Mouse (Mus musculus) hindbrain, embryonic 11.5 days (tissue): ENCODE results near the gene C4b. TPM values are rescaled to one million over a fixed set of nuclear protein-coding genes. Genes with fewer than 3 reads are reported as not detected.

ENCODE experiments used
- ATAC-seq: fragments of 200-750 bp; cut with Nextera tagmentation; 2 replicates; pipeline ENCODE4 v1.8.0; 2017; ENCODE audit warnings: mild to moderate bottlenecking, moderate TSS enrichment, moderate library complexity; ENCODE audit not compliant: low FRiP score
- DNase-seq: peaks from one replicate; pipeline ENCODE4 v3.0.0-alpha.2; 2015; ENCODE audit warnings: low spot score
- H3K27ac ChIP-seq: fragments of 300-500 bp; sonication (generic); 2 replicates; pipeline ENCODE4 v1.5.1; 2014; ENCODE audit warnings: mild to moderate bottlenecking, low read depth, low read length
- H3K27me3 ChIP-seq: fragments of 300-500 bp; sonication (generic); 2 replicates; pipeline ENCODE4 v1.6.1; 2014; ENCODE audit warnings: mild to moderate bottlenecking, low read length, moderate library complexity, mixed read lengths; ENCODE audit not compliant: control insufficient read depth, insufficient read depth
- H3K36me3 ChIP-seq: fragments of 300-500 bp; sonication (generic); 2 replicates; pipeline ENCODE4 v1.6.1; 2014; ENCODE audit warnings: mild to moderate bottlenecking, low read length, moderate library complexity, mixed read lengths; ENCODE audit not compliant: control insufficient read depth, insufficient read depth
- H3K4me1 ChIP-seq: fragments of 300-500 bp; sonication (generic); replicated peaks from 2 replicates; pipeline ENCODE4 v1.6.1; 2014; ENCODE audit warnings: low read length, mixed read lengths; ENCODE audit not compliant: control insufficient read depth, insufficient read depth
- H3K4me2 ChIP-seq: fragments of 300-500 bp; sonication (generic); replicated peaks from 2 replicates; pipeline ENCODE4 v1.6.1; 2014; ENCODE audit warnings: mild to moderate bottlenecking, low read depth, low read length
- H3K4me3 ChIP-seq: fragments of 300-500 bp; sonication (generic); 2 replicates; pipeline ENCODE4 v1.5.1; 2014; ENCODE audit warnings: low read depth, low read length
- H3K9ac ChIP-seq: fragments of 300-500 bp; sonication (generic); 2 replicates; pipeline ENCODE4 v1.6.1; 2014; ENCODE audit warnings: low read depth, low read length
- H3K9me3 ChIP-seq: fragments of 300-500 bp; sonication (generic); 2 replicates; pipeline ENCODE4 v1.6.1; 2016; ENCODE audit warnings: low read length; ENCODE audit not compliant: control insufficient read depth
- WGBS: fragments of 180-500 bp; shearing (Covaris S2); extraction: QIAGEN DNeasy Blood & Tissue Kit; methylation state at CpG from one replicate; pipeline ENCODE4 v1.1.7; 2014; 5-methylcytosine and 5-hydroxymethylcytosine counted together
- polyA plus RNA-seq: library from polyadenylated mRNA; unstranded; fragments of >200 nt; fragmentation: Nextera tagmentation; extraction: Ambion mirVana; gene quantifications from 2 replicates; pipeline ENCODE4 v1.2.1, GENCODE M21; 2014

Gene C4b
- polyA plus RNA-seq, 1 experiment from 2014 or later, result not detected

GRCm38 (mm10) chr17:34690458-34690857 is 53.2 kb downstream of the C4b start:
- Histone ChIP-seq H3K27me3 (no peaks in the 10 kb centered on the region), H3K27ac (no peak overlapping the region), H3K4me1 (no peaks in the 10 kb centered on the region), H3K9ac (no peak overlapping the region), H3K4me2 (no peak overlapping the region), H3K9me3 (no peaks in the 10 kb centered on the region), H3K4me3 (no peak overlapping the region), H3K36me3 (no peaks in the 10 kb centered on the region)
- 64% methylated on average over 4 of the region's 4 CpGs for WGBS
- DNase-seq, result no peak
- no peak for ATAC-seq

DNA sequence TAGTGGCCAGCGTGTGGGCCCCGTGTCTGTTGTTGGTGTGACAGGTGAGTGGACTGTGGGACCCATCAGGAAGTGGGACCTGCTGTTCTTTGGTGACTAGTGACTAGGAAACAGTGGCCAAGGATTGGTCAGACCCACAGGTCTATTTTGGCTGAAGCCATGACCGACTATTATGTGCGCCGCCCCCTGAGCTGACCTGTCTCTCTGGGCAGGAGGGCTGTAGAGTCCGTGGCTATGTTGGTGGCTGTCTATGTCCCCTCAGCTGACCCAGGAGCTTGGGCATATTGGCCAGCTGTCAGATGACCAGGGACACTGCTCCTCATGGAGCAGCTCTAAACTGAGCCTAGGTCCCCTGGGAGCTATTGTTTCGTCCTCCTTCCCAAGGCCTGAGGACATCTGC is 54.8 kb downstream of the C4b start:
- Histone ChIP-seq H3K4me2 (no peak overlapping the region), H3K27ac (no peak overlapping the region), H3K36me3 (no peaks in the 10 kb centered on the region), H3K4me1 (no peaks in the 10 kb centered on the region), H3K4me3 (no peak overlapping the region), H3K9me3 (no peaks in the 10 kb centered on the region), H3K9ac (no peak overlapping the region), H3K27me3 (no peaks in the 10 kb centered on the region)
- no peak for DNase-seq
- WGBS, result 91% methylated on average over 7 of the region's 7 CpGs
- ATAC-seq, result no peak

- WGBS, result 84% methylated on average over 28 of the region's 28 CpGs
- no peak for DNase-seq
- H3K4me2 ChIP-seq, result no peak overlapping the region
- no peak for ATAC-seq
- H3K4me3 ChIP-seq, result no peak overlapping the region
- no peaks in the 10 kb centered on the region for H3K4me1 ChIP-seq
- H3K9ac ChIP-seq, result no peak overlapping the region
- H3K36me3 ChIP-seq, result no peaks in the 10 kb centered on the region
- H3K27me3 ChIP-seq, result no peaks in the 10 kb centered on the region
- no peak overlapping the region for H3K27ac ChIP-seq
- H3K9me3 ChIP-seq, result no peaks in the 10 kb centered on the region
Measured at GRCm38 (mm10) chr17:34685120-34686110, 58.3 kb downstream of the C4b start.

GRCm38 (mm10) chr17:34684253-34684893 is 59.3 kb downstream of the C4b start:
- Histone ChIP-seq H3K4me1 (no peaks in the 10 kb centered on the region), H3K27me3 (peaks cover 3% of the 10 kb centered on the region; the same call in 1 of the 2 replicates), H3K4me3 (no peak overlapping the region), H3K36me3 (no peaks in the 10 kb centered on the region), H3K27ac (no peak overlapping the region), H3K9ac (no peak overlapping the region), H3K9me3 (no peaks in the 10 kb centered on the region), H3K4me2 (no peak overlapping the region)
- WGBS, result 79% methylated on average over 9 of the region's 9 CpGs
- ATAC-seq (no peak), DNase-seq (no peak)

DNA sequence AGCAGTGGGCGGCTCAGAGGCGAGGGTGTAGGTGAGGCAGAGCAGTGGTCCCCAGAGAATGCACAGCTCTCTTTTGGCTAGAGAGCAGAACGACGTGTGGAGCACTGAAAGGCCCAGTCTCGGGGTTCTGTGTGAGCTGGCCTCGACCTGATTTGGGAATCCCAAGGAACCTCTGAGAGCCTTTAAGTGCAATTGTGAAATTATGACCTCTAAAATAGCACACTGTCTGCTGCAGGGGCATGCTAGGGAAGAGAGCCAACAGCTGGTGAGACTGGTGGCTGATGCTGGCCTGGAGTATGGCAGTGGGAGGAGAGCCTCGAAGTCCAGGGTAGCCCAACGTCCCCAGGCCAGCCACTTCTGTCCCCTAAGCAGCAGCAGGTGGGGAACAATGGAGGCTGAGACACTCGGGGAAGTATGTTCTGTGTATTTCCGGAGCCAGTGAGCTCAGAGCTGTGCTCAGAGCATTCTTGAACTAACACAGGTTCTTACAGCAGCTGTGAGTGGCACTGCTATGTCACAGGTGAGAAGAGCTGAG is 59.9 kb downstream of the C4b start:
- no peak overlapping the region for H3K9ac ChIP-seq

GRCm38 (mm10) chr17:34683179-34683578 is 60.5 kb downstream of the C4b start:
- ATAC-seq, result no peak
- DNase-seq, result no peak
- Histone ChIP-seq H3K36me3 (no peaks in the 10 kb centered on the region), H3K27me3 (peaks cover 3% of the 10 kb centered on the region; the same call in 1 of the 2 replicates), H3K4me3 (no peak overlapping the region), H3K4me1 (no peaks in the 10 kb centered on the region), H3K9ac (no peak overlapping the region), H3K4me2 (no peak overlapping the region), H3K9me3 (no peaks in the 10 kb centered on the region), H3K27ac (no peak overlapping the region)
- 68% methylated on average over 8 of the region's 8 CpGs for WGBS

More for the DNA sequence above, 59.9 kb downstream of the C4b start:
- Histone ChIP-seq H3K36me3 (no peaks in the 10 kb centered on the region), H3K27me3 (peaks cover 3% of the 10 kb centered on the region; the same call in 1 of the 2 replicates), H3K9me3 (no peaks in the 10 kb centered on the region), H3K4me2 (no peak overlapping the region), H3K4me3 (no peak overlapping the region), H3K4me1 (no peaks in the 10 kb centered on the region), H3K27ac (no peak overlapping the region)
- ATAC-seq (no peak), DNase-seq (no peak)
- WGBS, result 71% methylated on average over 10 of the region's 10 CpGs

- WGBS, result 74% methylated on average over 11 of the region's 11 CpGs
- Histone ChIP-seq H3K4me1 (no peaks in the 10 kb centered on the region), H3K36me3 (no peaks in the 10 kb centered on the region), H3K27me3 (peaks cover 3% of the 10 kb centered on the region; the same call in 1 of the 2 replicates), H3K9me3 (no peaks in the 10 kb centered on the region), H3K4me3 (no peak overlapping the region), H3K9ac (no peak overlapping the region), H3K27ac (no peak overlapping the region), H3K4me2 (no peak overlapping the region)
- no peak for ATAC-seq
- DNase-seq, result no peak
Measured at GRCm38 (mm10) chr17:34681881-34682536, 61.7 kb downstream of the C4b start.

- no peaks in the 10 kb centered on the region for H3K4me1 ChIP-seq
- WGBS, result 84% methylated on average over 17 of the region's 17 CpGs
- no peaks in the 10 kb centered on the region for H3K36me3 ChIP-seq
- no peak overlapping the region for H3K4me3 ChIP-seq
- DNase-seq (no peak), ATAC-seq (no peak)
- no peaks in the 10 kb centered on the region for H3K9me3 ChIP-seq
- no peak overlapping the region for H3K4me2 ChIP-seq
- H3K27me3 ChIP-seq, result peaks cover 3% of the 10 kb centered on the region; the same call in 1 of the 2 replicates
- no peak overlapping the region for H3K27ac ChIP-seq
- no peak overlapping the region for H3K9ac ChIP-seq
Measured at GRCm38 (mm10) chr17:34681132-34681571, 62.5 kb downstream of the C4b start.
